In genomic region chr11:54224475-54224986, GRCm38 (mm10) we compare ENCODE assay signal across 30 mouse cellular contexts. TPM values are rescaled to one million over a fixed set of nuclear protein-coding genes. Genes with fewer than 3 reads are reported as not detected.
DNase-seq lines count a peak whose midpoint lies in the region; ATAC-seq and TF ChIP-seq lines count a peak whose summit lies in the region.
"Had no signal": no experiment of that assay in that cellular context is flagged by ENCODE, and none has a peak within 500 bp of the region (broad histone marks: within the 10 kb centered on the region; RNA-seq: fewer than 3 reads in every experiment).

No protein-coding gene starts in this region.

- WGBS in hindbrain, embryonic 14.5 days: 87% methylated on average over 5 of the region's 5 CpGs

- peak; percentile 52 for DNase-seq in gastrocnemius, adult 2 months
- no peak for DNase-seq in gastrocnemius, postnatal 36 days
- DNase-seq in Patski (ENCODE audit: low read depth, low spot score): no peak
- no peak for DNase-seq in hindbrain, embryonic 14.5 days (ENCODE audit: low spot score)
- no peak for DNase-seq in spleen, postnatal 4 days (ENCODE audit: low spot score in 2 of 2)
- DNase-seq in lung, postnatal 4 days: no peak
- DNase-seq: cerebellum, adult 11 months; cerebellum, adult 8-10 months; cerebellum, postnatal 14 days; embryo, embryonic 11 days; gastrocnemius, postnatal 10 days; heart, adult 2 months; heart, postnatal 36 days had no signal

- H3K9me3 ChIP-seq in hindbrain, embryonic 14.5 days (ENCODE audit: control insufficient read depth, low read length): no peaks in the 10 kb centered on the region
- H3K9me3 ChIP-seq: embryonic facial prominence, embryonic 15.5 days; forebrain, embryonic 10.5 days; G1E had no signal

- H3ac ChIP-seq in C2C12 (ENCODE audit: control insufficient read depth, insufficient read length, low read depth): peak overlapping the region; percentile 27

- intact Hi-C loops in gastrocnemius, adult 2 months (cut with DNase I): no loop called here
- intact Hi-C loops in gastrocnemius, postnatal 36 days (cut with DNase I): no loop called here

- POLR2A ChIA-PET in Patski (lab: Charles Lee): no interaction called here

- in situ Hi-C loops in Patski (cut with MboI; ENCODE audit: low pct_unique_long_range_greater_than_20kb): no loop called here

- no peak overlapping the region for H3K4me2 ChIP-seq in hindbrain, embryonic 14.5 days (replicated peaks)
- H3K4me2 ChIP-seq: embryonic facial prominence, embryonic 15.5 days; heart, embryonic 11.5 days had no signal

- no peaks in the 10 kb centered on the region for H3K79me2 ChIP-seq in C2C12 (ENCODE audit: control insufficient read depth, insufficient read depth)

- H3K4me1 ChIP-seq in hindbrain, embryonic 14.5 days (replicated peaks; ENCODE audit: control insufficient read depth, insufficient read depth, low read length): no peaks in the 10 kb centered on the region
- H3K4me1 ChIP-seq: forebrain, embryonic 10.5 days had no signal

- no peaks in the 10 kb centered on the region for H3K27me3 ChIP-seq in C2C12 (ENCODE audit: control insufficient read depth, insufficient read depth, insufficient read length)
- H3K27me3 ChIP-seq in Patski: no peaks in the 10 kb centered on the region
- H3K27me3 ChIP-seq in hindbrain, embryonic 14.5 days (ENCODE audit: control insufficient read depth, insufficient read depth, low read length): no peaks in the 10 kb centered on the region
- H3K27me3 ChIP-seq: embryonic facial prominence, embryonic 15.5 days had no signal

- no peak overlapping the region for H3K27ac ChIP-seq in gastrocnemius, adult 2 months
- H3K27ac ChIP-seq in hindbrain, embryonic 14.5 days: no peak overlapping the region
- H3K27ac ChIP-seq: embryonic facial prominence, embryonic 15.5 days; forebrain, embryonic 10.5 days; heart, adult 2 months had no signal

- H3K4me3 ChIP-seq in gastrocnemius, adult 2 months: no peak overlapping the region
- no peak overlapping the region for H3K4me3 ChIP-seq in C2C12 (ENCODE audit: insufficient read depth, poor library complexity, severe bottlenecking)
- no peak overlapping the region for H3K4me3 ChIP-seq in hindbrain, embryonic 14.5 days (replicated peaks; ENCODE audit: low read length)
- H3K4me3 ChIP-seq: embryonic facial prominence, embryonic 15.5 days; erythroblast, embryonic 14.5 days; forebrain, embryonic 10.5 days; heart, adult 2 months had no signal

- no peak overlapping the region for H3K9ac ChIP-seq in hindbrain, embryonic 14.5 days
- H3K9ac ChIP-seq: embryonic facial prominence, embryonic 15.5 days had no signal

- CTCF ChIA-PET in Patski (lab: Charles Lee): interaction anchor here (1.2 to 1.6 kb wide), 3 partner anchors 9 to 20 kb away, joined by 3 to 5 read pairs (median 4); no protein-coding TSS in a partner anchor

- no peak for TF ChIP-seq CTCF in gastrocnemius, adult 2 months (IDR thresholded peaks at IDR 0.05)
- TF ChIP-seq CTCF in C2C12 (IDR thresholded peaks at IDR 0.05; ENCODE audit: control insufficient read depth, insufficient read depth, insufficient read length) (no peak), Patski (IDR thresholded peaks at IDR 0.05) (no peak)

- peak; percentile 26 for ATAC-seq in Patski
- no peak for ATAC-seq in hindbrain, embryonic 14.5 days (ENCODE audit: low FRiP score)
- ATAC-seq: forebrain, embryonic 14.5 days; hindbrain, embryonic 16.5 days; inflammation-experienced regulatory T-cells, adult 6 months; intestine, postnatal 0 days had no signal

- H3K79me3 ChIP-seq in C2C12 (ENCODE audit: low read depth): no peaks in the 10 kb centered on the region

- no peaks in the 10 kb centered on the region for H3K36me3 ChIP-seq in C2C12 (ENCODE audit: control insufficient read depth, insufficient read depth)
- no peaks in the 10 kb centered on the region for H3K36me3 ChIP-seq in hindbrain, embryonic 14.5 days (replicated peaks; ENCODE audit: control insufficient read depth, insufficient read depth)
- H3K36me3 ChIP-seq: embryonic facial prominence, embryonic 15.5 days; forebrain, embryonic 10.5 days; G1E had no signal

TF ChIP-seq in C2C12, 6 proteins besides CTCF, POLR2A, EP300 and RAD21:
- TF ChIP-seq FOSL1 (IDR thresholded peaks at IDR 0.05; ENCODE audit: insufficient read depth, low read length, poor library complexity, severe bottlenecking) (peak; percentile 55), MYOD1 (IDR thresholded peaks at IDR 0.05; ENCODE audit: control insufficient read depth, insufficient read length, low read depth) (no peak)

RNA-seq across cellular contexts. Expression of gene Csf2, which starts 24.9 kb away (rescaled TPM):
- not detected for total RNA-seq in gastrocnemius, adult 2 months (2021)
- not detected for total RNA-seq in gastrocnemius, postnatal 36 days (2021)
- polyA plus RNA-seq in C2C12 (2012; fragmentation: generic; extraction: Trizol) (not detected), Patski (2021) (0.17 TPM)
- polyA plus RNA-seq in hindbrain, embryonic 14.5 days (2014; fragmentation: Nextera tagmentation; extraction: Ambion mirVana): not detected in 2 replicates
- total RNA-seq: adrenal gland, adult 8-10 months; adrenal gland, postnatal 36 days; common myeloid progenitor, adult 5-6 weeks; gastrocnemius, postnatal 10 days; heart, adult 2 months; heart, postnatal 36 days had no signal
- polyA plus RNA-seq: brain, embryonic 14.5 days; embryonic facial prominence, embryonic 11.5 days; embryonic facial prominence, embryonic 15.5 days; erythroblast, embryonic 14.5 days; forebrain, embryonic 10.5 days; forebrain, embryonic 14.5 days; G1E; heart, adult 2 months; heart, embryonic 11.5 days; heart, embryonic 16.5 days; hindbrain, embryonic 11.5 days; hindbrain, embryonic 16.5 days had no signal

RNA-seq across cellular contexts. Expression of gene Il3, which starts 42.5 kb away (rescaled TPM):
- not detected for total RNA-seq in gastrocnemius, adult 2 months (2021)
- total RNA-seq in gastrocnemius, postnatal 36 days (2021): not detected
- not detected for polyA plus RNA-seq in C2C12 (2012; fragmentation: generic; extraction: Trizol)
- polyA plus RNA-seq in Patski (2021): not detected
- polyA plus RNA-seq in hindbrain, embryonic 14.5 days (2014; fragmentation: Nextera tagmentation; extraction: Ambion mirVana): not detected in 2 replicates
- total RNA-seq: adrenal gland, adult 8-10 months; adrenal gland, postnatal 36 days; common myeloid progenitor, adult 5-6 weeks; gastrocnemius, postnatal 10 days; heart, adult 2 months; heart, postnatal 36 days had no signal
- polyA plus RNA-seq: brain, embryonic 14.5 days; embryonic facial prominence, embryonic 11.5 days; embryonic facial prominence, embryonic 15.5 days; erythroblast, embryonic 14.5 days; forebrain, embryonic 10.5 days; forebrain, embryonic 14.5 days; G1E; heart, adult 2 months; heart, embryonic 11.5 days; heart, embryonic 16.5 days; hindbrain, embryonic 11.5 days; hindbrain, embryonic 16.5 days; inflammation-experienced regulatory T-cells, adult 6 months; intestine, postnatal 0 days had no signal
